Mouse (Mus musculus): ENCODE results near the gene Hoxa3. TPM values are rescaled to one million over a fixed set of nuclear protein-coding genes. Genes with fewer than 3 reads are reported as not detected.

Gene Hoxa3
- total RNA-seq (2021) = 1 to 10 TPM in 1 of 2 experiments, under 1 TPM in 1; 0.32 to 1.9 TPM
- long read RNA-seq, experiment 1 = 0 reads
- long read RNA-seq, experiment 2 = 0 reads

- DNase-seq = no peak
These were observed at the start of gene Hoxa3, which contains the start of gene Gm28308 for GRCm38 (mm10) chr6:52213119-52213986. TSS of gene Hoxa3 (minus strand) at chr6:52213336. TSS of gene Gm28308 (minus strand) at chr6:52213339.

GRCm38 (mm10) chr6:52262463-52263320 lies 49.6 kb upstream of the Hoxa3 start:
- DNase-seq = no peak

- DNase-seq = no peak
These were observed 48.8 kb upstream of the Hoxa3 start for GRCm38 (mm10) chr6:52261751-52262462.

DNA sequence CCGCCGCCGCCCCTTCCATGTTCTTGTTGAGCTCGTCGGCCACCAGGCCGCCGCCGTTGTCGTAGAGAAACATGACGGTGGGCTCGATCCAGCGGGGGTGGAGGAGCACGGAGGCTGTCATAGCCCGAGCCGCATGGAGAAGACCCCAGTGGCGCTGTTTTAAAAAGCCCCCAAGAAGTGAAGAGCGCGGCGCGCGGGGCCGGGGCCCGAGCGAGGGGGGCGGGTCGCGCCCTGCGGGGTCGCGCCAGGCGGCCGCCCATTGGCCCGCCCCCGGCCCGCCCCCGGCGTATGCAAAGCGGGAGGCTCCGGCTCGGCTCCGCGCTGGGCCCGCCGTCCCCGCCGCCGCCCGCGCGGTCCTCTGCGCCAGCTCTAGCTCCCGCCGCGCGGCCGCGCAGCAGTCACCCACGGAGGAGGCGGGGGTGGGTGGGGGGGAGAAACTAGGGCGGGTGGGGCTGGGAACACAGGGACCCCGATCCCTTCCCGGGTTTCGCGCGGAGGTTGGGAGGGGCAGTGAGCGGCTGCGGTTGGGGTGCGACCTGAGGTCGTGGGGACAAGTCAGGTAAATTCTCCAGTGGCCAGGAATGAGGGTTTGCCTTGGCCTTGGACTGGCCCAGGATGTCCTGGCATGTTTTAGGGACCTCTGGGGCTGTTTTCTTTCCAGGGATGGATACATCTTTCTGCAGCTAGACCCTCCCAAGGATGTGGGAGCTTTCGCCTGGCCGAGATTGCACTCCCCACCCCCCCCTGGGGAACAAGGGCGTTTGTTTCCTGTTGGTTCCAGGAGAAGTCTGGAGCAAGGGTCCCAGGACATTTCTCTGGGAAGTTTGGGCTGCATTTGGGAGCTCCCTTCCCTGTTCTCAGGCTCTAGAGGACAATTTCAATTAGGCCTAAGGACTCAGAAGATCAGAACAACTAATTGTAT lies 47.8 kb upstream of the Hoxa3 start, which contains the start of gene Hoxa13:
Gene Hoxa13, minus strand, starts transcription at position 227 of the 922 bp plus-strand sequence.
- DNase-seq = no peak

DNA sequence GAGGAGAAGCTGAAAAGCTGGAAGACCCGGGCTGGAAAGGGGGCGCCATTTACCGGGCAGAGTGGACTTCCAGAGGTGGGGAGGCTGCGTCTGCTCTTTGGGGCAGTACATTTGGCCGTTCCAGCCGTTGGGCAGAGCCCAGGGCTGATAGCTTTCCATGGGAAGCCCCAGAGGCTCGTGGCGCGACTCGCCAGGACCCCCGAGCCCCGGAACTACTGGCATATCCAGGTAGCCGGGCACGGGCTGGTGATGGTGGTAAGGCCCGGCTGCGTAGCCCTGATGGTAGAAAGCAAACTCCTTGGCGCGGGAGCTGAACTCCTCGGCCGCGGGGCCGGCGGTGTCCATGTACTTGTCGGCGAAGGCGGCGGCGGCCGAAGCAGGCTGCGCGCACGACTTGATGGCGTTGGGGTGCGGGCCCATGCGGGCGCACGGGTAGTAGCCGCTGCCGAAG lies 46.7 kb upstream of the Hoxa3 start:
- no peak for DNase-seq

GRCm38 (mm10) chr6:52259081-52259790 lies 46.1 kb upstream of the Hoxa3 start:
- DNase-seq = no peak

DNA sequence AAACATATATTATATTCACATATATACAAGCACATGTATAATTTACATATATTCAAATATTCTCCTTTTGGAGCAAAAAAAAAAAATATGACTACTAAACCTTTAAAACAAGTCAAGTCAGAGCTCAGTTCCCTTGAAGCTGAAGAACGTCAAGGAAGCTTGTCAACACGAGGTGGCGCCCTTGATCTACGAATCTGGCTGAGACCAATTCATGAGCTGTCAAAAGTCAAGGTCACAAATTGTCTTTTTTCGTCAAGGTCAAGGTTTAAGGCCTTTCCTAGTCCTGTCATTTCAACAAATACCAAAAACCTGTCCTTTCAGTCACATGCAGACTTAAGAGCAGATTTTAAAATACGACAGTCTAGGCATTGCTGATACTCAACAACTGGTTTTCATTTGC lies 43.8 kb upstream of the Hoxa3 start:
- peak; percentile 76 to 95 for DNase-seq

DNA sequence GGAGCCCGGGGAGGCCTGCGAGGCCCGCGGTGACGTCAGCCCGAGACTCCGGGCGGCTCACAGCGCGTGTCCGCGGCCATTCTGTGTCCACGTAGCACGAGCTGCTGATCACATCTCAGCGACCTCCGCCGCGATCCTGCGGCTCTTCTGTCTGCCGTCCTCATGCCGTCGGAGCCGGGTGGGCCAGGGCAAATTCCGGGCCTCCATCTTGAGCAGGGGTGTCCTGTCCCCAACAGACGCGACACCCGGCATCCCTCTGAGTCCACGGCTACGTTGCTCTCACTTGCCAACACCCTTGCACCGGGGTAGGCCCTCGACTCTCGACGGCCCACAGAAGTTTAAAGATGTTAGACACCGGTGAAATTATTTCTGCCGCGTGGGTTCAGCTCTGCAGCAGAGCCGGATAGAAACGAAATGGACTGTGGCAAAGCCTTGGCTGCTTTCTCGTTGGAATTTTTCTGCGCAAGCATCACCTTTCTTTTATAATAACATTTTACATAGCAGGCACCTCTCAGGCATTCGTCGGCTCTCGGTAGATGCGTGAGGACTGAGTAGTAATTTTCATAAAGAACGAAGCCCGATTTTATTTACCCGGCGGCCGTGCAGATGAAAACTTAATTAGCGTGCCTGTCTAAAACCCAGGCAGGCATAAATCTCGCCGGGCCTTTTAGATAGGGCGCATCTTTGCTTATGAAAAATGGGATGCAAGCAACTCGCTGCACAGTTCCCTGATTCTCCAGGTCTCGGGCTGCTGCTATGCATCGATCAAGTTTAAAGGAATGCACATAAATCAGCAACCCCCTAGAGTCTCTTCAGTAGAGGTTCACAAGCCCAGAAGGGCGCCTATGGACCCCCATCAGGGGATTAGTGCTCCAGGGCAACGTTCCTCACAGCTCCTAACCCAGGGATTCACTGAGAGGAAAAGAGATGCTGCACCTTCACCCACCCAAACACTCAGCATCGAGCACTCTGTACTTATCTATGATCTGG lies 40.7 kb upstream of the Hoxa3 start:
- no peak for DNase-seq

DNA sequence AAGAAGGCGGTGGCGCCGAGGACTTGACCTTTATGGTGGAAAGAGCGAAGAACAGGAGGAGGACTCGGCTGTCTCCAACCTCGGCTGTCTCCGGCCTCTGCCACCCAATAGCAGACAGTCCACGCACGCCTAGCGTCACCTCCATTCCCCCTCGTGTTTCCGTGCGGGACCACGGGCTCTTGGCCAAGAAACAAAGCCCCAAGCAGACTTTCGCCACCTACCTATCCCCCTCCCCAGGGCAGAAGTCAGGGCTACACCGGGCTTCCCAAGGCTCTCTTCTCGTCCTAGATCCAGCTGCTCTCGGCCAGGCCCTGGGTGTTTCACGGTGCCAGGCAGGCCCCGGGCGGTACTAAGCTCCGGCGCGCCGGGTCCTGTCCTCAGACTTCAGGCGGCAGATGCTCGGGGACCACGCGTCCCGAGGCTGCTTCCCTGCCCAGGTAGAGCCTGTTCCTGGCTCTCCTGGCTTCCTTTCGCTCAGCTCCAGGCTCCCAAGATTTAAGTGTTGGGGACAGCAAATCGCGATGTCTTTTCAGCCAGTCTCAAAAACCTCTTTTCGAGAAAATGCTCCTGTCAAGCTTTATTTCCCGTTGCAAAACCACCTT lies 39.7 kb upstream of the Hoxa3 start:
- DNase-seq = no peak

DNA sequence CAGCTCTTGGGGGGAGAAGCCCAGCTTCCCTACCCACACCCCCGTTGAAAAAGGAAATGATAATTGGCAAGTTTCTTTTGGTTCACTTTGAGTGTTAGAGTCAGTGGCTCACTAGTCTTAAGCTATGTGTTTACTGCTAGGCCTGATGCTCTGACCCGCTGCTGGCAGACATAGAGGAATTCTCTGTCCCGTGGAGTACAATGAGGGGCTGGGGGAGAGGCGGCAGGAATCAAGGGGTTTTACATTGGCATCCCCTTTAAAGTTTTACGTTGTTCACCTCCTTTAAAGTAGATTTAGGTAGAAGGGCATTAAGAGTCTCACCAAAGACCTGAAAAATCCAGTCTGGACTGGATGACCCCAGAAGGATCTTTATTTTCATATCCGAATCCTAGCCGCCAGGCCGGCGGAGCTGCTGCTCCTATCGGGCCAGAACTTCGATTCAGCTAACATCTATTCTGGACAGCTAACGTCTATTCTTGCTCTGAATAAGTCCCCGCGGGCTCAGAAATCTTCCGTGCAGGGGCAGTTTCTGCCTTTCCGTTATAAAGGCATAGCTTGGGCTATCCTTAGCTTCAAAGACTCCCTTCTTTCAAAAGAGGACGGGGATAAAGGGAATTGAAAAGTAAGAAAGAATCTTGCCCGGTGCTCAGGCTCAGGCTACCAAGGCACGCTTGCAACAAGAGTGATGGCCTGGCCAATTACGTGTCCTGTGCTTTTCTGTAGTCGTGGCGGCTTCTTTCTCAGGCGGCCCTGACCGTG lies 39.1 kb upstream of the Hoxa3 start:
- DNase-seq = no peak

DNA sequence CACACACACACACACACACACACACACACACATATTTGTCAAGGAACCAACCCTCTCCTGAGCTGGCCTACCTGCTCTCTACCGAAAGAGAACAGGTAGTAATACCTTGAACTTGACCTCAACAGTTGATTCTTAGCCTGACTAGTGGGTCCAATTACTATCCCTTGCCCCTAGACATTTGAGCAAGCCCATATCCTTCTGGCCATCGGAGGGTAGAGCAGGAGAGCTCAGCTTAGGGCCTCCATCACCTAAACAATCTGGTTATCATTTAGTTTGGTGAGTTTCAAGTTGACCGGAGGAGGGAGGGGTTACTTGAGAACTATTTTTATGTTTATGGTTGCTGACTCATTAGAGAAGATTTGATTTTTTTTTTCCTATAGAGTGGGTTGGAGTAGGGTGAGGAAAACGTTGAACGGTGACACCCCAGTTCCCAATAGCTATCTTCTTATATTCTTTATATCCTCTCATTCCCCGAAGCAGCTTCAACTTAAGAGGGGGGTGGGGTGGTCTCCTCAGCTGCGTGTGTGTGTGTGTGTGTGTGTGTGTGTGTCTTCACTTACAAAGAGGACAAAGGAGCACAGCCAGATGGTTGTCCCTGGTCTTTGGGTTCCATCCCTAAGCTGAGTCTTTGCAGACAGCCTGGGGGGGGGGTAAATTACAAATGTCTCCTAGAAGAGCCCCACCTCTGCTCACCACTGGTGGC lies 38.2 kb upstream of the Hoxa3 start:
- DNase-seq = no peak

- no peak for DNase-seq
These were observed 36.7 kb upstream of the Hoxa3 start for GRCm38 (mm10) chr6:52249826-52250225.

GRCm38 (mm10) chr6:52249415-52249738 lies 36.2 kb upstream of the Hoxa3 start:
- DNase-seq = no peak

DNA sequence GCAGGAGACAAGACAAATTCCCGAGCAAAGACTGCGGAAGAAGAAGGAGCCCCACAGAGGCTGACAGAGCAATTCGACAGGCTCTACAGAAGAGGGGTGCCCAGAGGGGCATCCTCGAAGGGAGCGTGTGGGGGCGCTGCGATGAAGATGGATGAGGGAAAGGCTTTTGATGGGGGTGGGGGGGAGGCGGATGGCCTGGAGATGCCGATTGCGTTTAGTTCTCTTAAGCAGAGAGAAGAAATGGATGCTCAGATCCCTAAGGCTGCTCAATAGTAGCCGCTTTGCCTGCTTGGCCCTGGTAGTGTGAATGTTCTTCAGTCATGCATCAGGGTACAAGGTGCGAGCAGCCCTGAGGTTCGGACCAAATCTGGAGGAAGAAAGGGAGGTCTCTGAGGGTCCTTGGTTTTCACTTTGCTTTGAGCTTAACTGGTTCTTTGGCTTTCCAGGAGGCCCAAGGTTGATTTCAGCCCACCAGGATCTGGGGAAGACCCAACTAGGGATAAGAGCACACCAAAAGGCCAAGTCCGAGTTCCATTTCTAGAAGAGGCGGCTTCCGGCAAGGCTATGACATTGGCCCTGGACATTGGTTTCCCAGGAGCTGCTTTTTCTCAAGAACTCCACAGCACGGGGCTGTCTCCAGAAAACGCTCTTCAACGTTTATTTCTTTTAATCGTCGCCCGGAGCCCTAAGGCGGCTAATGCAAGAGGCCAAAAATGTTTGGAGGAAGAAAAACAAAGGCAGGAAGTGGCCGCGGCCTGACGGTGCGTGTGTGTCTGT lies 35.7 kb upstream of the Hoxa3 start:
- no peak for DNase-seq

GRCm38 (mm10) chr6:52247766-52248637 lies 34.9 kb upstream of the Hoxa3 start:
- DNase-seq = no peak
